Mouse (Mus musculus) liver, embryonic 15.5 days (tissue): ENCODE results near the gene Otulinl. TPM values are rescaled to one million over a fixed set of nuclear protein-coding genes. Genes with fewer than 3 reads are reported as not detected.

Experiments used
- ATAC-seq: fragments of 200-750 bp; cut with Nextera tagmentation; 2 replicates; pipeline ENCODE4 v1.8.0; 2017; ENCODE audit warnings: moderate number of reproducible peaks, mild to moderate bottlenecking, moderate library complexity; ENCODE audit not compliant: insufficient read depth
- H3K27ac ChIP-seq: fragments of 300-500 bp; sonication (generic); replicated peaks from 2 replicates; pipeline ENCODE4 v1.5.1; 2015; ENCODE audit warnings: mild to moderate bottlenecking, inconsistent platforms
- H3K27me3 ChIP-seq: fragments of 300-500 bp; sonication (generic); 2 replicates; pipeline ENCODE4 v1.6.1; 2015; ENCODE audit warnings: mild to moderate bottlenecking, inconsistent platforms
- H3K36me3 ChIP-seq: fragments of 300-500 bp; sonication (generic); replicated peaks from 2 replicates; pipeline ENCODE4 v1.6.1; 2015; ENCODE audit warnings: moderate library complexity, mild to moderate bottlenecking, inconsistent platforms
- H3K4me1 ChIP-seq: fragments of 300-500 bp; sonication (generic); replicated peaks from 2 replicates; pipeline ENCODE4 v1.6.1; 2015; ENCODE audit warnings: inconsistent platforms
- H3K4me2 ChIP-seq: fragments of 300-500 bp; sonication (generic); 2 replicates; pipeline ENCODE4 v1.6.1; 2015; ENCODE audit warnings: moderate library complexity, mild to moderate bottlenecking, inconsistent platforms
- H3K4me3 ChIP-seq: fragments of 300-500 bp; sonication (generic); replicated peaks from 2 replicates; pipeline ENCODE4 v1.5.1; 2015; ENCODE audit warnings: mild to moderate bottlenecking, inconsistent platforms
- H3K9ac ChIP-seq: fragments of 300-500 bp; sonication (generic); 2 replicates; pipeline ENCODE4 v1.6.1; 2015; ENCODE audit warnings: moderate library complexity, mild to moderate bottlenecking, inconsistent platforms
- H3K9me3 ChIP-seq: fragments of 300-500 bp; sonication (generic); replicated peaks from 2 replicates; pipeline ENCODE4 v1.6.1; 2016; ENCODE audit warnings: inconsistent platforms
- WGBS: fragments of 180-500 bp; shearing (Covaris S2); methylation state at CpG from one replicate; pipeline ENCODE4 v1.1.7; 2015; ENCODE audit warnings: mixed read lengths; ENCODE audit not compliant: insufficient replicate concordance; 5-methylcytosine and 5-hydroxymethylcytosine counted together
- polyA plus RNA-seq: library from polyadenylated mRNA; unstranded; fragments of >200 nt; fragmentation: Nextera tagmentation; extraction: Ambion mirVana; gene quantifications from 2 replicates; pipeline ENCODE4 v1.2.1, GENCODE M21; 2015

Otulinl gene
- polyA plus RNA-seq, 1 experiment from 2014 or later = 12.0 TPM

- Histone ChIP-seq H3K9ac (no peak overlapping the region), H3K4me3 (no peak overlapping the region), H3K27ac (no peak overlapping the region), H3K9me3 (no peaks in the 10 kb centered on the region), H3K36me3 (no peaks in the 10 kb centered on the region), H3K4me2 (no peak overlapping the region), H3K4me1 (peaks cover 29% of the 10 kb centered on the region; the same call in 1 of the 2 replicates), H3K27me3 (no peaks in the 10 kb centered on the region)
- no peak for ATAC-seq
- WGBS = 72% methylated on average over 7 of the region's 7 CpGs
These were observed 12.8 kb downstream of the Otulinl start for GRCm38 (mm10) chr15:27668557-27668956.

- Histone ChIP-seq H3K4me3 (no peak overlapping the region), H3K4me1 (peaks cover 29% of the 10 kb centered on the region; the same call in 1 of the 2 replicates), H3K27me3 (no peaks in the 10 kb centered on the region), H3K36me3 (no peaks in the 10 kb centered on the region), H3K4me2 (no peak overlapping the region), H3K9ac (no peak overlapping the region), H3K27ac (no peak overlapping the region), H3K9me3 (no peaks in the 10 kb centered on the region)
- ATAC-seq = no peak
- WGBS = 58% methylated on average over 9 of the region's 9 CpGs
These were observed 13.3 kb downstream of the Otulinl start for GRCm38 (mm10) chr15:27668001-27668461.

- no peaks in the 10 kb centered on the region for H3K9me3 ChIP-seq
- no peak overlapping the region for H3K4me3 ChIP-seq
- no peaks in the 10 kb centered on the region for H3K36me3 ChIP-seq
- no peak overlapping the region for H3K27ac ChIP-seq
- no peak overlapping the region for H3K9ac ChIP-seq
- peaks cover 25% of the 10 kb centered on the region; the same call in 1 of the 2 replicates for H3K4me1 ChIP-seq
- no peak overlapping the region for H3K4me2 ChIP-seq
- 21% methylated on average over 9 of the region's 9 CpGs for WGBS
- H3K27me3 ChIP-seq = no peaks in the 10 kb centered on the region
- ATAC-seq = peak; percentile 31; the same call in 1 of the 2 replicates
These were observed 14.4 kb downstream of the Otulinl start for GRCm38 (mm10) chr15:27666911-27667539.

GRCm38 (mm10) chr15:27665392-27665911 is 15.9 kb downstream of the Otulinl start:
- no peak overlapping the region for H3K27ac ChIP-seq

GRCm38 (mm10) chr15:27664126-27664525 is 17.3 kb downstream of the Otulinl start:
- Histone ChIP-seq H3K9me3 (no peaks in the 10 kb centered on the region), H3K36me3 (no peaks in the 10 kb centered on the region), H3K27ac (peak overlapping the region; percentile 45; the same call in 1 of the 2 replicates), H3K4me1 (peaks cover 15% of the 10 kb centered on the region; the same call in 1 of the 2 replicates), H3K4me2 (no peak overlapping the region), H3K4me3 (no peak overlapping the region), H3K9ac (no peak overlapping the region), H3K27me3 (no peaks in the 10 kb centered on the region)
- WGBS = 49% methylated on average over 9 of the region's 9 CpGs
- 0 out of 2 replicates have a peak, but pooled peaks have one; percentile 40 for ATAC-seq

More at GRCm38 (mm10) chr15:27665392-27665911, 15.9 kb downstream of the Otulinl start:
- no peaks in the 10 kb centered on the region for H3K9me3 ChIP-seq
- H3K27me3 ChIP-seq = no peaks in the 10 kb centered on the region
- no peak for ATAC-seq
- peaks cover 15% of the 10 kb centered on the region; the same call in 1 of the 2 replicates for H3K4me1 ChIP-seq
- H3K4me3 ChIP-seq = no peak overlapping the region
- no peak overlapping the region for H3K4me2 ChIP-seq
- H3K9ac ChIP-seq = no peak overlapping the region
- 67% methylated on average over 21 of the region's 21 CpGs for WGBS
- no peaks in the 10 kb centered on the region for H3K36me3 ChIP-seq

- no peak overlapping the region for H3K27ac ChIP-seq
- H3K9me3 ChIP-seq = no peaks in the 10 kb centered on the region
- H3K4me1 ChIP-seq = peaks cover 10% of the 10 kb centered on the region; the same call in 1 of the 2 replicates
- ATAC-seq = no peak
- H3K36me3 ChIP-seq = no peaks in the 10 kb centered on the region; the same call in 1 of the 2 replicates
- no peak overlapping the region for H3K4me3 ChIP-seq
- no peak overlapping the region for H3K9ac ChIP-seq
- WGBS = 34% methylated on average over 1 of the region's 1 CpGs
- no peaks in the 10 kb centered on the region for H3K27me3 ChIP-seq
- no peak overlapping the region for H3K4me2 ChIP-seq
These were observed 18.7 kb downstream of the Otulinl start for GRCm38 (mm10) chr15:27662699-27663098.

GRCm38 (mm10) chr15:27661696-27662095 is 19.7 kb downstream of the Otulinl start:
- no peak overlapping the region for H3K4me3 ChIP-seq
- no peaks in the 10 kb centered on the region; the same call in 1 of the 2 replicates for H3K36me3 ChIP-seq
- WGBS = 73% methylated on average over 6 of the region's 6 CpGs

GRCm38 (mm10) chr15:27659592-27660244 is 21.7 kb downstream of the Otulinl start:
- Histone ChIP-seq H3K9ac (no peak overlapping the region), H3K36me3 (no peaks in the 10 kb centered on the region; the same call in 1 of the 2 replicates), H3K4me1 (no peaks in the 10 kb centered on the region; the same call in 1 of the 2 replicates), H3K4me2 (no peak overlapping the region), H3K9me3 (no peaks in the 10 kb centered on the region), H3K27me3 (no peaks in the 10 kb centered on the region), H3K27ac (no peak overlapping the region), H3K4me3 (no peak overlapping the region)
- no peak for ATAC-seq
- 24% methylated on average over 17 of the region's 17 CpGs for WGBS

More at GRCm38 (mm10) chr15:27661696-27662095, 19.7 kb downstream of the Otulinl start:
- Histone ChIP-seq H3K9ac (no peak overlapping the region), H3K9me3 (no peaks in the 10 kb centered on the region), H3K27ac (no peak overlapping the region), H3K4me2 (no peak overlapping the region), H3K27me3 (no peaks in the 10 kb centered on the region), H3K4me1 (peaks cover 5% of the 10 kb centered on the region; the same call in 1 of the 2 replicates)
- no peak for ATAC-seq

GRCm38 (mm10) chr15:27659143-27659542 is 22.2 kb downstream of the Otulinl start:
- H3K4me3 ChIP-seq = no peak overlapping the region
- H3K4me1 ChIP-seq = no peaks in the 10 kb centered on the region; the same call in 1 of the 2 replicates
- no peaks in the 10 kb centered on the region for H3K9me3 ChIP-seq
- H3K36me3 ChIP-seq = no peaks in the 10 kb centered on the region; the same call in 1 of the 2 replicates
- WGBS = 66% methylated on average over 5 of the region's 5 CpGs
- no peak overlapping the region for H3K27ac ChIP-seq
- H3K27me3 ChIP-seq = no peaks in the 10 kb centered on the region
- H3K4me2 ChIP-seq = no peak overlapping the region
- no peak overlapping the region for H3K9ac ChIP-seq
- ATAC-seq = no peak

GRCm38 (mm10) chr15:27658356-27658755 is 23.0 kb downstream of the Otulinl start:
- Histone ChIP-seq H3K27ac (no peak overlapping the region), H3K9me3 (no peaks in the 10 kb centered on the region), H3K4me2 (no peak overlapping the region), H3K27me3 (no peaks in the 10 kb centered on the region), H3K4me3 (no peak overlapping the region), H3K4me1 (no peaks in the 10 kb centered on the region; the same call in 1 of the 2 replicates), H3K9ac (no peak overlapping the region), H3K36me3 (no peaks in the 10 kb centered on the region; the same call in 1 of the 2 replicates)
- 67% methylated on average over 4 of the region's 4 CpGs for WGBS
- no peak for ATAC-seq

- Histone ChIP-seq H3K27me3 (no peaks in the 10 kb centered on the region), H3K4me3 (no peak overlapping the region), H3K9me3 (no peaks in the 10 kb centered on the region), H3K4me2 (no peak overlapping the region), H3K36me3 (no peaks in the 10 kb centered on the region; the same call in 1 of the 2 replicates), H3K27ac (no peak overlapping the region), H3K4me1 (no peaks in the 10 kb centered on the region; the same call in 1 of the 2 replicates), H3K9ac (no peak overlapping the region)
- 84% methylated on average over 10 of the region's 10 CpGs for WGBS
- ATAC-seq = no peak
These were observed 23.5 kb downstream of the Otulinl start for GRCm38 (mm10) chr15:27657866-27658265.
